Mouse (Mus musculus): ENCODE results near the gene Cflar. TPM values are rescaled to one million over a fixed set of nuclear protein-coding genes. Genes with fewer than 3 reads are reported as not detected.

Gene Cflar
- 145 TPM for total RNA-seq (2023)

DNA sequence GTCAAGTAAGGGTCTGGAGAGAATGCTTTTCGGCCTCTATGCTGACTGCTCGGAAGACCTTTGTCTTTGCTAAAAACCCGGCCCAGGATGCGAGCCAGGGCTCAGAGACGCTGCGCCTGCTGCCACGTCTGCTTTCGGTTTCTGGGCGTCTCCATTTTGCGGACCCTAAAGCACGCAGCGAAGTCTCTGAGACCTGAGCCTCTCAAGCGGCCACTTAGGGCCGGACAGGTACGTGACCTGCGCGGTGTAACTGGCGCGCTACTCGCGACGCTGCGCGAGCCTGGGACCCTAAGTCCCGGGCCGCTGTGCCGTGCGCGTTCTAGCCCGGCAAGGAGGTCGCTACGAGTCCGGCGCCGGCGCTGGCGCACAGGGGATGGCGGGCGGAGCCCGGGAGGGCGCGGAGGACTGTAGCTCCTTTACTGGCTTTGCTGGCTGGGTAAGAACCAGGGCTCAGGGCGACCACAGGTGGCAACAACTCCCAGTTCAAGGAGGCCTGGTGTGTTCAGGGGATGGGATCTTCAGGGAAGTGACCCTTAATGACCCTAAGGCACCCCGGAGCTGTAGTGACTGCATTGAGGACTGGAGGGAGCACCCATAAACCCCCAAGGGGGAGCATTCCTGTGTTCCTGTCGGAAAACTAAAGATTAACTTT, at the start of gene Cflar:
Gene Cflar (plus strand): TSS at position 144 of the 652 bp plus-strand sequence.

DNA sequence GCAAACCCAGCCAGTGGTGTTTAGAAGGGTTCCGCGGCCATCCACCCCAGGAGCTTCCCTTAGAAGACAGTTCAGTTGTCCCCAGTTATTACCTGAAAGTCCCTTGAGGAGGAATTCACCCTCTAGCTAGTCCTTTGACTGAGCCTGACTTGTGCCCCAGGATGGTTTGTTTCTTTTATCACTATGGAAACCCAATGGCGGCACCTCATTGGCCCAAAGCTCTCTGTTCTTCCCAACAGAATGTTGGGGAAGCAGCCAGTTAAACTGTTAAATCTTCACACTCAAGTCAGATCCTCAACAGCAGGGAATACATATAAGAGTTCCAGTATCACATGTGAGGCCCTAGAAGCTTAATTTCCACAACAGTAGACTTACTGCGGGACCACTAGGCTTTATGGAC, 15.5 kb upstream of the Cflar start, which contains the start of gene Als2cr12:
Gene Als2cr12 (minus strand): TSS at position 180 of the 400 bp plus-strand sequence.

DNA sequence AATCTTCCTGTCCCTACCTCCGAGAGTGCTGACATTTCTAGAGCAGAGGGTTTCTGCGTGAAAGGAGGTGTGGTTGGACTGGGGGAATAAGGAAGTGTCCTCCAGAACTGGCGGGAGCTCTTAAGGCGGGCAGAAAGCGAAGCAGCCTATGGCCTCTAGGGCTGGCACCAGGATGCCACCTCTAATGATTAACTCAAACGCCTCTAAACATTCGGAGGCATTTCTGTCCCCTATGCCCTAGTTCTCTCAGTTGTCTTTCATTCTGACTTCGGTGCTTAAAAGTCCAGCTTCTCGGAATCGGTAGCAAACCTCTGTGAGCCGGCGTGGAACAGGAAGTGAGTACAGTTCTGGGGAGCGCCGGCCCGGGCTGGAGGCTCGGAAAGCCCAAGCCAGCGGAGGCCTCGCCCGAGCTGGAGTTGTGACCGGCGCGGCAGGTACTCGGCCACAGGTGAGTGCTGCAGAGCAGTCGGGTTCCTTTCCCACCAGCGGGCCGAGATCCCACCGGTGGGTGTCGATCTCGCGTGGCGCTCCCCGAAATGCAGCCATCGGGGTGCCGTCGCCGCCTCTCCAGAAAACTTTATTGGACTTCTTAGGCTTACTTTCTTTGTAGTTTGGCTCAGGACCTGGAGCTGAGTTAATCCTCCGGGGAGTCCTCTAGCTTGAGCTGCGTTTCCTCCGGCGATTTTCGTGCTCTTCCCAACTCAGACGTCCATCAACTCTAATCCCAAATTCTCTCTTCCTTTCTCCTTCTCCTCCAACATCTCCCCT, 84.2 kb downstream of the Cflar start, which contains the start of gene Casp8:
Gene Casp8 (plus strand): TSS at position 84 of the 768 bp plus-strand sequence.

Other genes starting within 250 kb of the Cflar start
- gene Orc2, start 206.4 kb upstream of the Cflar start, total RNA-seq (2023): 25.0 TPM
- 23.7 TPM for gene Fam126b, start 125.2 kb upstream of the Cflar start, total RNA-seq (2023)
- gene Ndufb3, start 125.1 kb upstream of the Cflar start, total RNA-seq (2023): 32.7 TPM
- not detected for gene Als2cr12, start 15.5 kb upstream of the Cflar start, total RNA-seq (2023)
- 96.4 TPM for gene Casp8, start 83.9 kb downstream of the Cflar start, total RNA-seq (2023)

All from CD4-positive naive resting alpha-beta T cell, adult 76 days (primary cell).